In genomic region chr9:118191276-118191675, GRCm38 (mm10) we compare ENCODE assay signal across 28 mouse cellular contexts.
"Had no signal": no experiment of that assay in that cellular context is flagged by ENCODE, and none has a peak within 500 bp of the region (broad histone marks: within the 10 kb centered on the region; RNA-seq: fewer than 3 reads in every experiment).

No protein-coding gene starts in this region.

- DNase-seq: cerebellum, adult 2 months; cerebellum, adult 8-10 months; cerebellum, adult 9-10 months; cerebellum, adult 9-11 months; cerebellum, postnatal 10 days; cerebellum, postnatal 14 days; cerebellum, postnatal 25 days; cerebellum, postnatal 36 days; embryo, embryonic 11 days; forebrain, postnatal 0 days; gastrocnemius, adult 2 months; gastrocnemius, postnatal 10 days; gastrocnemius, postnatal 14 days; gastrocnemius, postnatal 25 days; gastrocnemius, postnatal 36 days; heart, adult 18-20 months; heart, adult 2 months had no signal

- H3K4me2 ChIP-seq: embryonic facial prominence, embryonic 12.5 days; embryonic facial prominence, embryonic 13.5 days; embryonic facial prominence, embryonic 15.5 days; forebrain, embryonic 12.5 days; forebrain, embryonic 13.5 days; forebrain, embryonic 15.5 days had no signal

- H3K9ac ChIP-seq: embryonic facial prominence, embryonic 12.5 days; embryonic facial prominence, embryonic 13.5 days; embryonic facial prominence, embryonic 15.5 days; forebrain, embryonic 12.5 days; forebrain, embryonic 13.5 days; forebrain, embryonic 15.5 days; forebrain, postnatal 0 days had no signal

- H3K27me3 ChIP-seq: embryonic facial prominence, embryonic 12.5 days; embryonic facial prominence, embryonic 13.5 days; embryonic facial prominence, embryonic 15.5 days; forebrain, embryonic 12.5 days; forebrain, embryonic 13.5 days; forebrain, embryonic 15.5 days had no signal

- H3K4me1 ChIP-seq: embryonic facial prominence, embryonic 10.5 days; embryonic facial prominence, embryonic 12.5 days; embryonic facial prominence, embryonic 13.5 days; embryonic facial prominence, embryonic 15.5 days had no signal

- H3K36me3 ChIP-seq: embryonic facial prominence, embryonic 10.5 days; embryonic facial prominence, embryonic 12.5 days; embryonic facial prominence, embryonic 13.5 days; embryonic facial prominence, embryonic 15.5 days; forebrain, embryonic 10.5 days; forebrain, embryonic 12.5 days; forebrain, embryonic 15.5 days had no signal

- ATAC-seq: forebrain, embryonic 13.5 days; forebrain, embryonic 14.5 days; forebrain, embryonic 15.5 days; forebrain, embryonic 16.5 days; forebrain, postnatal 0 days had no signal

- H3K4me3 ChIP-seq: embryonic facial prominence, embryonic 10.5 days; embryonic facial prominence, embryonic 12.5 days; embryonic facial prominence, embryonic 13.5 days; embryonic facial prominence, embryonic 15.5 days; erythroblast, embryonic 14.5 days; forebrain, embryonic 10.5 days; forebrain, embryonic 12.5 days; forebrain, embryonic 13.5 days; forebrain, embryonic 15.5 days; gastrocnemius, adult 2 months; heart, adult 2 months had no signal

- H3K27ac ChIP-seq: embryonic facial prominence, embryonic 10.5 days; embryonic facial prominence, embryonic 12.5 days; embryonic facial prominence, embryonic 13.5 days; embryonic facial prominence, embryonic 15.5 days; forebrain, embryonic 10.5 days; forebrain, embryonic 12.5 days; forebrain, embryonic 13.5 days; forebrain, embryonic 15.5 days; gastrocnemius, adult 2 months; heart, adult 2 months had no signal

- H3K9me3 ChIP-seq: embryonic facial prominence, embryonic 10.5 days; embryonic facial prominence, embryonic 12.5 days; embryonic facial prominence, embryonic 13.5 days; embryonic facial prominence, embryonic 15.5 days; forebrain, embryonic 10.5 days; forebrain, embryonic 12.5 days; forebrain, embryonic 13.5 days; forebrain, embryonic 15.5 days had no signal
